Mouse (Mus musculus): ENCODE results near the gene Kcnd3. TPM values are rescaled to one million over a fixed set of nuclear protein-coding genes. Genes with fewer than 3 reads are reported as not detected.

Kcnd3 gene
- polyA plus RNA-seq, 1 experiment from 2014 or later: 1.2 TPM

- Histone ChIP-seq H3K27ac (replicated peaks) (no peak overlapping the region), H3K36me3 (no peaks in the 10 kb centered on the region), H3K9me3 (replicated peaks) (no peaks in the 10 kb centered on the region), H3K27me3 (ENCODE audit: low read depth, poor library complexity, severe bottlenecking) (no peaks in the 10 kb centered on the region), H3K4me3 (no peak overlapping the region), H3K4me1 (no peaks in the 10 kb centered on the region)
- DNase-seq (ENCODE audit: low spot score): no peak
- 81% methylated on average over 2 of the region's 2 CpGs for WGBS
Measured at GRCm38 (mm10) chr3:105660530-105660929, 208.4 kb downstream of the Kcnd3 start.

- Histone ChIP-seq H3K4me1 (no peaks in the 10 kb centered on the region), H3K27ac (replicated peaks) (no peak overlapping the region), H3K4me3 (no peak overlapping the region), H3K27me3 (ENCODE audit: low read depth, poor library complexity, severe bottlenecking) (no peaks in the 10 kb centered on the region), H3K36me3 (no peaks in the 10 kb centered on the region), H3K9me3 (replicated peaks) (no peaks in the 10 kb centered on the region)
- WGBS: 88% methylated on average over 8 of the region's 8 CpGs
- no peak for DNase-seq (ENCODE audit: low spot score)
Measured at GRCm38 (mm10) chr3:105663043-105663442, 210.9 kb downstream of the Kcnd3 start.

- no peaks in the 10 kb centered on the region for H3K9me3 ChIP-seq (replicated peaks)
- DNase-seq (ENCODE audit: low spot score): no peak
- WGBS: 83% methylated on average over 9 of the region's 9 CpGs
- H3K36me3 ChIP-seq: no peaks in the 10 kb centered on the region
- H3K27ac ChIP-seq (replicated peaks): no peak overlapping the region
- H3K4me3 ChIP-seq: no peak overlapping the region
- H3K27me3 ChIP-seq (ENCODE audit: low read depth, poor library complexity, severe bottlenecking): no peaks in the 10 kb centered on the region
- no peaks in the 10 kb centered on the region for H3K4me1 ChIP-seq
Measured at GRCm38 (mm10) chr3:105665105-105665765, 213.1 kb downstream of the Kcnd3 start.

GRCm38 (mm10) chr3:105666996-105667523 lies 214.9 kb downstream of the Kcnd3 start:
- no peaks in the 10 kb centered on the region for H3K9me3 ChIP-seq (replicated peaks)
- H3K27me3 ChIP-seq (ENCODE audit: low read depth, poor library complexity, severe bottlenecking): no peaks in the 10 kb centered on the region
- no peak for DNase-seq (ENCODE audit: low spot score)
- H3K36me3 ChIP-seq: no peaks in the 10 kb centered on the region
- 68% methylated on average over 4 of the region's 4 CpGs for WGBS
- no peaks in the 10 kb centered on the region for H3K4me1 ChIP-seq
- no peak overlapping the region for H3K4me3 ChIP-seq
- H3K27ac ChIP-seq (replicated peaks): no peak overlapping the region

- DNase-seq (ENCODE audit: low spot score): no peak
- no peak overlapping the region for H3K27ac ChIP-seq (replicated peaks)
- H3K9me3 ChIP-seq (replicated peaks): no peaks in the 10 kb centered on the region
- WGBS: 50% methylated on average over 9 of the region's 9 CpGs
- H3K36me3 ChIP-seq: no peaks in the 10 kb centered on the region
- no peak overlapping the region for H3K4me3 ChIP-seq
- H3K27me3 ChIP-seq (ENCODE audit: low read depth, poor library complexity, severe bottlenecking): no peaks in the 10 kb centered on the region
- H3K4me1 ChIP-seq: no peaks in the 10 kb centered on the region
Measured at GRCm38 (mm10) chr3:105668161-105668560, 216.0 kb downstream of the Kcnd3 start.

- Histone ChIP-seq H3K9me3 (replicated peaks) (no peaks in the 10 kb centered on the region), H3K4me1 (no peaks in the 10 kb centered on the region), H3K27me3 (ENCODE audit: low read depth, poor library complexity, severe bottlenecking) (no peaks in the 10 kb centered on the region), H3K27ac (replicated peaks) (no peak overlapping the region), H3K4me3 (no peak overlapping the region), H3K36me3 (no peaks in the 10 kb centered on the region)
- no peak for DNase-seq (ENCODE audit: low spot score)
- WGBS: 87% methylated on average over 3 of the region's 3 CpGs
Measured at GRCm38 (mm10) chr3:105669776-105670175, 217.6 kb downstream of the Kcnd3 start.

- Histone ChIP-seq H3K27ac (replicated peaks) (no peak overlapping the region), H3K36me3 (no peaks in the 10 kb centered on the region), H3K9me3 (replicated peaks) (no peaks in the 10 kb centered on the region), H3K4me1 (no peaks in the 10 kb centered on the region), H3K4me3 (no peak overlapping the region), H3K27me3 (ENCODE audit: low read depth, poor library complexity, severe bottlenecking) (no peaks in the 10 kb centered on the region)
- DNase-seq (ENCODE audit: low spot score): no peak
- WGBS: 89% methylated on average over 1 of the region's 1 CpGs
Measured at GRCm38 (mm10) chr3:105670801-105671200, 218.7 kb downstream of the Kcnd3 start.

- WGBS: 26% methylated on average over 7 of the region's 7 CpGs
Measured at GRCm38 (mm10) chr3:105674595-105675218, 222.6 kb downstream of the Kcnd3 start.

GRCm38 (mm10) chr3:105675932-105676331 lies 223.8 kb downstream of the Kcnd3 start:
- Histone ChIP-seq H3K4me3 (no peak overlapping the region), H3K27ac (replicated peaks) (no peak overlapping the region), H3K9me3 (replicated peaks) (no peaks in the 10 kb centered on the region), H3K27me3 (ENCODE audit: low read depth, poor library complexity, severe bottlenecking) (no peaks in the 10 kb centered on the region), H3K36me3 (peaks cover 44% of the 10 kb centered on the region), H3K4me1 (no peaks in the 10 kb centered on the region)
- DNase-seq (ENCODE audit: low spot score): no peak
- WGBS: 47% methylated on average over 2 of the region's 2 CpGs

More at GRCm38 (mm10) chr3:105674595-105675218, 222.6 kb downstream of the Kcnd3 start:
- H3K4me3 ChIP-seq: no peak overlapping the region
- no peak overlapping the region for H3K27ac ChIP-seq (replicated peaks)
- no peaks in the 10 kb centered on the region for H3K4me1 ChIP-seq
- peaks cover 31% of the 10 kb centered on the region for H3K36me3 ChIP-seq
- H3K27me3 ChIP-seq (ENCODE audit: low read depth, poor library complexity, severe bottlenecking): no peaks in the 10 kb centered on the region
- H3K9me3 ChIP-seq (replicated peaks): no peaks in the 10 kb centered on the region
- peak; percentile 54 for DNase-seq (ENCODE audit: low spot score)

GRCm38 (mm10) chr3:105680346-105680745 lies 228.2 kb downstream of the Kcnd3 start:
- no peaks in the 10 kb centered on the region for H3K27me3 ChIP-seq (ENCODE audit: low read depth, poor library complexity, severe bottlenecking)
- no peak for DNase-seq (ENCODE audit: low spot score)
- H3K27ac ChIP-seq (replicated peaks): no peak overlapping the region
- H3K4me1 ChIP-seq: no peaks in the 10 kb centered on the region
- H3K4me3 ChIP-seq: no peak overlapping the region
- H3K9me3 ChIP-seq (replicated peaks): no peaks in the 10 kb centered on the region
- 96% methylated on average over 7 of the region's 7 CpGs for WGBS
- H3K36me3 ChIP-seq: peaks cover 83% of the 10 kb centered on the region

- DNase-seq (ENCODE audit: low spot score): no peak
- WGBS: 9% methylated on average over 60 of the region's 60 CpGs
- H3K27me3 ChIP-seq (ENCODE audit: low read depth, poor library complexity, severe bottlenecking): 0 out of 2 replicates have a peak, but pooled peaks cover 7% of the 10 kb centered on the region
Measured at GRCm38 (mm10) chr3:105686394-105687323, 234.5 kb downstream of the Kcnd3 start.

GRCm38 (mm10) chr3:105687324-105688060 lies 235.4 kb downstream of the Kcnd3 start, which contains the start of gene Ddx20:
Gene Ddx20 (minus strand): TSS chr3:105687574.
- H3K27ac ChIP-seq (replicated peaks): peak within 1 kb of the TSS; percentile 94
- H3K9me3 ChIP-seq (replicated peaks): no peaks in the 10 kb centered on the region
- 0 out of 2 replicates have a peak, but pooled peaks cover 7% of the 10 kb centered on the region for H3K27me3 ChIP-seq (ENCODE audit: low read depth, poor library complexity, severe bottlenecking)
- peaks cover 19% of the 10 kb centered on the region for H3K4me1 ChIP-seq
- peak within 1 kb of the TSS; percentile 71 for H3K4me3 ChIP-seq
- H3K36me3 ChIP-seq: peaks cover 25% of the 10 kb centered on the region
- peak; percentile 98 for DNase-seq (ENCODE audit: low spot score)
- under 1% methylated on average over 72 of the region's 72 CpGs for WGBS

More at GRCm38 (mm10) chr3:105686394-105687323, 234.5 kb downstream of the Kcnd3 start:
- peaks cover 32% of the 10 kb centered on the region for H3K36me3 ChIP-seq
- H3K9me3 ChIP-seq (replicated peaks): no peaks in the 10 kb centered on the region
- H3K27ac ChIP-seq (replicated peaks): peak overlapping the region; percentile 94
- H3K4me1 ChIP-seq: peaks cover 19% of the 10 kb centered on the region
- H3K4me3 ChIP-seq: peak overlapping the region; percentile 71

All from midbrain, embryonic 10.5 days (tissue).